Mouse (Mus musculus): ENCODE data around the gene Dram2.

DNA sequence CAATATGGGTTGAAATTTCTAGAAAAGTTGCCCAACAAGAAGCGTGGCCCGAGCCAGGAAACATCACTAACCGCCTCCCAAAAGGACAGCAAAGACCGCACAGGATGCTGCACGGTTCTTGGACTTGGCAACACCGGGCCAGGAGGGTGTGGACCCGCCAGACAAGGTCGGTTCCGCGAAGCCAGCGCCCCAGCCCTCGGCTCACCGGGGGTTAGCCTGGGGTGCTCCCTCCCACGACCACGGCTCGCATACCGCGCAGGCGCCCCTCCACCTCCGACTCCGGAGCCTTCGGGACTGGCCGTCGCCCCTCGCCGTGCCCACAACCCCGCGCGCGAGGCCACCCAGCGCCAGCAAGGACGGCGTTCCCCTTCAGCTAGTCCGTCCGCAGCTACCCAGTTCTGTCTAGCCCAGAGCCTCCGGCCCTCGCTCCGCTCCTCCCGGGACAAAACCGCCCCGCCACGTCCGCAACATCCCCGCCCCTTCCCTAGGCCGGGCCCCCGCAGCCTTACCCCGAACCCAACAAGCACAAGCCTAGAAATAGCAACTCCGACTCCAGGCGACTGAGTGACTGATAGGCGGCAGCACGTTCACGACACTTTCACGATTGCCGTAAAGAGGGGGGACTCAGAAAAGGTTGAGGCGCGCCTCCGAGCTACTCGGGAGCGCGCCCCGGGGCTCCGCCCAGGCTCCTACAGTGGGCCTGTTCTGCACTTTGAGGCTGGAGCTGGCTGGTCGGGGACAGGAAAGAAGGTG, at the start of gene Dram2, which contains the start of gene Cept1:
- no peak for TF ChIP-seq CTCF (conservative IDR thresholded peaks at IDR 0.05; ENCODE audit: low read length)
- no peak for TF ChIP-seq NANOG (IDR thresholded peaks at IDR 0.05; ENCODE audit: borderline replicate concordance, low read length)
